Mouse (Mus musculus): ENCODE measurements around the gene Rnf168. TPM values are rescaled to one million over a fixed set of nuclear protein-coding genes. Genes with fewer than 3 reads are reported as not detected.

Gene Rnf168
- total and polyA plus RNA-seq, 3 experiments, result 14.9 to 61.5 (median 17.6) TPM

- TF ChIP-seq EP300 (IDR thresholded peaks at IDR 0.05; ENCODE audit: low read depth in 1 of 2, low read length in 2 of 2) (no peak), MAFK (IDR thresholded peaks at IDR 0.05; ENCODE audit: borderline replicate concordance, low read depth, low read length) (no peak), UBTF (IDR thresholded peaks at IDR 0.05; ENCODE audit: borderline replicate concordance, insufficient read depth, low read depth, low read length) (no peak), POLR2AphosphoS5 (IDR thresholded peaks at IDR 0.05; ENCODE audit: borderline replicate concordance, low read depth, low read length) (no peak)
These were observed 55.6 kb downstream of the Rnf168 start (continued) for GRCm38 (mm10) chr16:32332556-32333511.

- Histone ChIP-seq H3K36me3 (ENCODE audit: control insufficient read depth in 1 of 2, insufficient read depth in 2 of 2, low read length in 2 of 2) (peaks cover 0 to 9% of the 10 kb centered on the region in 2 experiments; a peak in 2 of 4 replicates), H3K9ac (ENCODE audit: control insufficient read depth, low read depth, low read length, poor library complexity, severe bottlenecking) (no peak overlapping the region), H3K27me3 (ENCODE audit: control insufficient read depth in 1 of 2, insufficient read depth in 2 of 2, low read length in 2 of 2) (no peaks in the 10 kb centered on the region), H3K27ac (ENCODE audit: control insufficient read depth, low read depth, low read length) (no peak overlapping the region), H3K4me3 (ENCODE audit: control insufficient read depth in 1 of 2, insufficient read depth in 1 of 2, low read depth in 2 of 2, low read length in 2 of 2) (no peak overlapping the region), H3K9me3 (replicated peaks; ENCODE audit: insufficient read depth, low read length) (no peaks in the 10 kb centered on the region), H3K79me2 (ENCODE audit: control insufficient read depth, insufficient read depth, low read length, poor library complexity) (peaks cover 47% of the 10 kb centered on the region), H3K4me1 (ENCODE audit: control insufficient read depth in 1 of 2, insufficient read depth in 2 of 2, low read length in 2 of 2) (peaks cover 0 to 3% of the 10 kb centered on the region in 2 experiments; a peak in 1 of 4 replicates)
- no peak for DNase-seq (ENCODE audit: low read depth, low spot score)
- TF ChIP-seq GABPA (IDR thresholded peaks at IDR 0.05; ENCODE audit: low read depth, low read length) (no peak), TBP (IDR thresholded peaks at IDR 0.05; ENCODE audit: low read depth, low read length) (no peak), NRF1 (IDR thresholded peaks at IDR 0.05; ENCODE audit: insufficient read depth, low read depth, low read length, poor library complexity, severe bottlenecking) (no peak), MAX (IDR thresholded peaks at IDR 0.05; ENCODE audit: low read length) (no peak), KAT2A (conservative IDR thresholded peaks at IDR 0.05; ENCODE audit: low read depth, low read length) (no peak), ZKSCAN1 (IDR thresholded peaks at IDR 0.05; ENCODE audit: low read depth, low read length) (no peak), BHLHE40 (IDR thresholded peaks at IDR 0.05; ENCODE audit: borderline replicate concordance, low read depth, low read length) (no peak)
These were observed 57.9 kb downstream of the Rnf168 start for GRCm38 (mm10) chr16:32335146-32335545.

- Histone ChIP-seq H3K27ac (ENCODE audit: control insufficient read depth, low read depth, low read length) (no peak overlapping the region), H3K4me1 (ENCODE audit: control insufficient read depth in 1 of 2, insufficient read depth in 2 of 2, low read length in 2 of 2) (peaks cover 4 to 5% of the 10 kb centered on the region in 2 experiments; a peak in 3 of 4 replicates), H3K4me3 (ENCODE audit: control insufficient read depth in 1 of 2, insufficient read depth in 1 of 2, low read depth in 2 of 2, low read length in 2 of 2) (no peak overlapping the region), H3K79me2 (ENCODE audit: control insufficient read depth, insufficient read depth, low read length, poor library complexity) (peaks cover 51% of the 10 kb centered on the region), H3K9me3 (replicated peaks; ENCODE audit: insufficient read depth, low read length) (no peaks in the 10 kb centered on the region), H3K9ac (ENCODE audit: control insufficient read depth, low read depth, low read length, poor library complexity, severe bottlenecking) (no peak overlapping the region), H3K36me3 (ENCODE audit: control insufficient read depth in 1 of 2, insufficient read depth in 2 of 2, low read length in 2 of 2) (peaks cover 0 to 11% of the 10 kb centered on the region in 2 experiments; a peak in 2 of 4 replicates), H3K27me3 (ENCODE audit: control insufficient read depth in 1 of 2, insufficient read depth in 2 of 2, low read length in 2 of 2) (no peaks in the 10 kb centered on the region)
- DNase-seq (ENCODE audit: low read depth, low spot score), result no peak
- TF ChIP-seq MAFK (IDR thresholded peaks at IDR 0.05; ENCODE audit: borderline replicate concordance, low read depth, low read length) (no peak), ZC3H11A (IDR thresholded peaks at IDR 0.05; ENCODE audit: low read depth, low read length) (no peak), ETS1 (IDR thresholded peaks at IDR 0.05; ENCODE audit: low read depth, low read length) (no peak), USF2 (IDR thresholded peaks at IDR 0.05; ENCODE audit: borderline replicate concordance in 1 of 2, insufficient read depth in 1 of 2, low read depth in 1 of 2, low read length in 2 of 2) (no peak), POLR2AphosphoS2 (IDR thresholded peaks at IDR 0.05; ENCODE audit: low read length) (no peak), RAD21 (IDR thresholded peaks at IDR 0.05; ENCODE audit: low read depth, low read length) (no peak), NELFE (IDR thresholded peaks at IDR 0.05; ENCODE audit: low read depth, low read length) (no peak), MAX (IDR thresholded peaks at IDR 0.05; ENCODE audit: low read length) (no peak), POLR2A (IDR thresholded peaks at IDR 0.05; ENCODE audit: control insufficient read depth in 1 of 2, insufficient read depth in 1 of 2, low read depth in 1 of 2, low read length in 2 of 2, poor library complexity in 1 of 2) (no peak)
These were observed 58.9 kb downstream of the Rnf168 start for GRCm38 (mm10) chr16:32336026-32336780.

Measured in MEL (cell line).